ENCODE assay signal across 21 mouse cellular contexts in the genomic region with DNA sequence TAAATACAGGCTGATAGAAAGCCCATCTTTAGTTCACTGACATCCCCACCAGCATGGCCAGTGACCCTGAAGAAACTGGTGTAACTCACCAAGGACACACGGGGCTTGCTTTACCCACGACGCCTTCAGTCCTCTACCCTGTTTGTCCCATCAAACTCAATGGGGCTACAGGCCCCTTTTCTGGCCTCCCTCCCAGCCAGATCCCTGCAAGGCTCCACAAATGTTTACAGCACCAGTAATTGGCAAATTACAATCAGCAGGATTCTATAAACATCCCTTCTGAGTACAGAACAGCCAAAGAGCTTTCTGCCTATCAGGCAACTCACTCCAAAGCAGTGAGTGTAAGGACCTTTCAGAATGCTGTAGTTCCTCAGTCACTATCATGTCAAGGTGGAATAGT.
DNase-seq lines count a peak whose midpoint lies in the region; ATAC-seq and TF ChIP-seq lines count a peak whose summit lies in the region.
"Had no signal": no experiment of that assay in that cellular context is flagged by ENCODE, and none has a peak within 500 bp of the region (broad histone marks: within the 10 kb centered on the region; RNA-seq: fewer than 3 reads in every experiment).

No protein-coding gene starts in this region.

- no peak overlapping the region for H3K27ac ChIP-seq in forebrain, embryonic 14.5 days (ENCODE audit: low read depth, low read length)
- H3K27ac ChIP-seq in forebrain, embryonic 12.5 days, result no peak overlapping the region
- peak overlapping the region; percentile 17; the same call in 1 of the 2 replicates for H3K27ac ChIP-seq in limb, embryonic 12.5 days
- H3K27ac ChIP-seq in limb, embryonic 10.5 days, result no peak overlapping the region
- H3K27ac ChIP-seq: gastrocnemius, adult 2 months; hindbrain, embryonic 13.5 days; kidney, postnatal 0 days; limb, embryonic 15.5 days had no signal

- no peak for TF ChIP-seq CTCF in brain, embryonic 14.5 days (IDR thresholded peaks at IDR 0.05; ENCODE audit: borderline replicate concordance, extremely low read depth, insufficient read depth, insufficient read length)

- H3K9me3 ChIP-seq in forebrain, embryonic 14.5 days (replicated peaks; ENCODE audit: control insufficient read depth, low read length), result no peaks in the 10 kb centered on the region
- H3K9me3 ChIP-seq in forebrain, embryonic 12.5 days, result peaks cover 5% of the 10 kb centered on the region; the same call in 1 of the 2 replicates
- peaks cover 13% of the 10 kb centered on the region; the same call in 1 of the 2 replicates for H3K9me3 ChIP-seq in limb, embryonic 12.5 days
- 0 out of 2 replicates have a peak, but pooled peaks cover 5% of the 10 kb centered on the region for H3K9me3 ChIP-seq in limb, embryonic 10.5 days (replicated peaks)
- H3K9me3 ChIP-seq: limb, embryonic 15.5 days had no signal

- no peak for ATAC-seq in forebrain, embryonic 14.5 days
- ATAC-seq in forebrain, embryonic 12.5 days (ENCODE audit: low FRiP score), result no peak
- ATAC-seq in limb, embryonic 12.5 days (ENCODE audit: insufficient number of reproducible peaks, insufficient read depth, low FRiP score, low TSS enrichment, low read depth), result no peak
- ATAC-seq: CD4-positive, CD25-positive, alpha-beta regulatory T cell, adult 4 months; Patski had no signal

- H3K27me3 ChIP-seq in forebrain, embryonic 14.5 days (replicated peaks; ENCODE audit: control insufficient read depth, insufficient read depth, low read length), result no peaks in the 10 kb centered on the region
- no peaks in the 10 kb centered on the region for H3K27me3 ChIP-seq in forebrain, embryonic 12.5 days
- H3K27me3 ChIP-seq in limb, embryonic 12.5 days, result no peaks in the 10 kb centered on the region
- H3K27me3 ChIP-seq in limb, embryonic 10.5 days (ENCODE audit: low read depth, poor library complexity, severe bottlenecking), result no peaks in the 10 kb centered on the region
- H3K27me3 ChIP-seq: heart, embryonic 12.5 days; hindbrain, embryonic 13.5 days; limb, embryonic 15.5 days; Patski had no signal

- H3K4me2 ChIP-seq in forebrain, embryonic 14.5 days (ENCODE audit: low read length), result no peak overlapping the region
- no peak overlapping the region for H3K4me2 ChIP-seq in forebrain, embryonic 12.5 days
- no peak overlapping the region for H3K4me2 ChIP-seq in limb, embryonic 12.5 days
- H3K4me2 ChIP-seq: heart, embryonic 12.5 days; hindbrain, embryonic 13.5 days; limb, embryonic 15.5 days; midbrain, embryonic 11.5 days had no signal

- no peak for TF ChIP-seq POLR2A in brain, embryonic 14.5 days (IDR thresholded peaks at IDR 0.05; ENCODE audit: borderline replicate concordance, extremely low read depth, insufficient read depth, insufficient read length, poor library complexity, severe bottlenecking)

- H3K36me3 ChIP-seq in forebrain, embryonic 14.5 days (ENCODE audit: control insufficient read depth, insufficient read depth, low read length), result no peaks in the 10 kb centered on the region
- no peaks in the 10 kb centered on the region; the same call in 1 of the 2 replicates for H3K36me3 ChIP-seq in forebrain, embryonic 12.5 days (replicated peaks)
- peaks cover 38% of the 10 kb centered on the region for H3K36me3 ChIP-seq in limb, embryonic 12.5 days
- H3K36me3 ChIP-seq in limb, embryonic 10.5 days, result peaks cover 54% of the 10 kb centered on the region
- H3K36me3 ChIP-seq: limb, embryonic 15.5 days had no signal

- peak; percentile 48 for DNase-seq in forebrain, embryonic 14.5 days (ENCODE audit: low spot score)
- DNase-seq in limb, embryonic 10.5 days (ENCODE audit: low spot score), result no peak
- DNase-seq in brain, embryonic 14.5 days (ENCODE audit: low read depth), result peak; percentile 57
- DNase-seq in lung, postnatal 14 days, result peak; percentile 44
- no peak for DNase-seq in gastrocnemius, postnatal 4 days (ENCODE audit: low spot score in 2 of 2)
- DNase-seq: adrenal gland, adult 8-10 months; cerebellum, postnatal 10 days; gastrocnemius, adult 2 months; kidney, adult 11 months; retina, postnatal 1 day; right cerebral cortex, postnatal 4 days; thymus, postnatal 14 days had no signal

- H3K4me1 ChIP-seq in forebrain, embryonic 14.5 days (ENCODE audit: control insufficient read depth, insufficient read depth, low read length), result peaks cover 14% of the 10 kb centered on the region
- peaks cover 17% of the 10 kb centered on the region for H3K4me1 ChIP-seq in forebrain, embryonic 12.5 days
- H3K4me1 ChIP-seq in limb, embryonic 12.5 days (replicated peaks), result peaks cover 38% of the 10 kb centered on the region
- peaks cover 24% of the 10 kb centered on the region for H3K4me1 ChIP-seq in limb, embryonic 10.5 days

- no peak overlapping the region for H3K4me3 ChIP-seq in forebrain, embryonic 14.5 days (ENCODE audit: low read depth, low read length)
- H3K4me3 ChIP-seq in forebrain, embryonic 12.5 days (replicated peaks), result no peak overlapping the region
- H3K4me3 ChIP-seq in limb, embryonic 12.5 days (replicated peaks), result no peak overlapping the region
- H3K4me3 ChIP-seq in limb, embryonic 10.5 days, result no peak overlapping the region
- H3K4me3 ChIP-seq: gastrocnemius, adult 2 months; heart, embryonic 12.5 days; hindbrain, embryonic 13.5 days; limb, embryonic 15.5 days had no signal

- WGBS in forebrain, embryonic 14.5 days, result 42% methylated on average over 3 of the region's 3 CpGs
- 77% methylated on average over 3 of the region's 3 CpGs for WGBS in forebrain, embryonic 12.5 days
- WGBS in limb, embryonic 12.5 days, result 14% methylated on average over 3 of the region's 3 CpGs
- WGBS in limb, embryonic 10.5 days, result 35% methylated on average over 3 of the region's 3 CpGs

- H3K9ac ChIP-seq in forebrain, embryonic 14.5 days (ENCODE audit: low read length), result no peak overlapping the region
- no peak overlapping the region for H3K9ac ChIP-seq in forebrain, embryonic 12.5 days
- no peak overlapping the region for H3K9ac ChIP-seq in limb, embryonic 12.5 days (replicated peaks)
- H3K9ac ChIP-seq: heart, embryonic 12.5 days; hindbrain, embryonic 13.5 days; limb, embryonic 15.5 days had no signal

Comparison
In these comparisons a context has a peak if more than half of its experiments do, and no peak if none do; other contexts are left out.
1. DNase-seq: peak in forebrain, embryonic 14.5 days (single experiment), brain, embryonic 14.5 days (single experiment) and lung, postnatal 14 days (single experiment); none in limb, embryonic 10.5 days (single experiment) and gastrocnemius, postnatal 4 days (0 of 2).